Mouse (Mus musculus): ENCODE data around the gene Cep57. TPM values are rescaled to one million over a fixed set of nuclear protein-coding genes. Genes with fewer than 3 reads are reported as not detected.

The Cep57 gene
- polyA plus RNA-seq, 1 experiment from 2014 or later = 36.5 TPM

GRCm38 (mm10) chr9:13847591-13847990, 20.7 kb upstream of the Cep57 start:
- WGBS = 95% methylated on average over 3 of the region's 3 CpGs
- Histone ChIP-seq H3K9me3 (replicated peaks; ENCODE audit: control insufficient read depth, low read length, poor library complexity, severe bottlenecking) (no peaks in the 10 kb centered on the region), H3K36me3 (ENCODE audit: control insufficient read depth, insufficient read depth, low read length) (peaks cover 3% of the 10 kb centered on the region; the same call in 1 of the 2 replicates), H3K27ac (ENCODE audit: low read length) (no peak overlapping the region), H3K4me3 (ENCODE audit: low read depth, low read length) (no peak overlapping the region), H3K27me3 (ENCODE audit: control insufficient read depth, insufficient read depth, low read depth, low read length) (no peaks in the 10 kb centered on the region), H3K4me2 (ENCODE audit: low read length) (no peak overlapping the region), H3K4me1 (ENCODE audit: control insufficient read depth, insufficient read depth, low read length) (no peaks in the 10 kb centered on the region), H3K9ac (ENCODE audit: low read depth, low read length) (no peak overlapping the region)
- no peak for ATAC-seq

DNA sequence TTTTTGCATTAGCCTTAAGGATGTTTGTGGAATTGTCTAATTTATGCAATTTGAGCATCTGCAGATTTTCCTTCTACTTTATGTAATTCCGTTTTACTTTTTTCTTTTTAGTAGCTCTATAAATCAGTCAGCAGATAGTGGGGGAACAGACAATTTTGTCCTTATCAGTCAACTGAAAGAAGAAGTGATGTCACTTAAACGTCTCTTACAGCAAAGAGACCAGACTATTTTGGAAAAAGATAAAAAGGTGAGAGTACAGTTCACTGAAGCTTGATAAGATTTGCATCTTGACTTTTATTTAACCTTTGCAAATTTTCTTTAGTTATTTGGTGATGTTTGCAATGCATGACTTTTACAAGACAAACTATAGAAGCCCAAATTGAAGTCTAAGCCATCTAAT, 9.8 kb upstream of the Cep57 start:
- Histone ChIP-seq H3K27ac (ENCODE audit: low read length) (no peak overlapping the region), H3K9me3 (replicated peaks; ENCODE audit: control insufficient read depth, low read length, poor library complexity, severe bottlenecking) (no peaks in the 10 kb centered on the region), H3K4me2 (ENCODE audit: low read length) (no peak overlapping the region), H3K36me3 (ENCODE audit: control insufficient read depth, insufficient read depth, low read length) (peaks cover 33% of the 10 kb centered on the region), H3K9ac (ENCODE audit: low read depth, low read length) (no peak overlapping the region), H3K27me3 (ENCODE audit: control insufficient read depth, insufficient read depth, low read depth, low read length) (no peaks in the 10 kb centered on the region), H3K4me3 (ENCODE audit: low read depth, low read length) (no peak overlapping the region), H3K4me1 (ENCODE audit: control insufficient read depth, insufficient read depth, low read length) (no peaks in the 10 kb centered on the region)
- ATAC-seq = no peak
- WGBS = 93% methylated on average over 2 of the region's 2 CpGs

DNA sequence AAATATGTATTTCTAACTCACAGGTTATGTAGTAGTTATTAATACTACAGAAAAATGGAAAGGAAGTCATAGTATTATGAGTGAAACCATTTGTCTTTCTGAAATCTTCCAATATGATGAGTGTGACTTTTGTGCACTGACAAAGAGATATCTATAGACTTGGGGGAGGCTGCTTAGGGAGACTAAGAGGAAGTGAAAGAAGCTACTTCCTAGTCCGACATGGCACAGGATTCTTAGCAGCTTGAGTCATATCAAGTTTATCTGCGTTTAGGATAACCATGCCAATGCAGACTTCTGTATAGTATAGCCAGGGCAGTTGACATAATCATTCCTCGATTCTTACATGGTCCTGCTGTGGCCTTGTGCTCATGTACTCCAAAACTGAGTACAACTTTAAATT, 8.3 kb upstream of the Cep57 start:
- no peak overlapping the region for H3K4me2 ChIP-seq (ENCODE audit: low read length)
- ATAC-seq = no peak
- WGBS = 86% methylated on average over 3 of the region's 3 CpGs

DNA sequence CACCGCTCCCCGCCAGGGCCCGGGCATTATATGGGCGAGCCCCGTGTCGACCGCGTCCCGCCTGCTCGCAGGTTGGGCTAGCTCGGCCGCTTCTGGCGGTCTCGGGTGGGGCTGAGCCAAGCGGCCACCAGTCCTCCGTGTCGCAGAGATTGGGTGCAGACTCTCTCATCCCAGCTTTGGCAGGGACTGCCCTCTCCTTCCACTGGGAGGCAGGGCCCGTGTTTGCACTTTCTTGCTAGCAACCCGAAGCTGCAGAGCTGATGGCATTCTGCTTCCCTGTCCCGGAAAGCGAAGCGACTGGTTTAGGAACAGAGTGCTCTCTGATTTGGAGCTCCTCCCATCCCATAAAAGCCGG, 1.2 kb upstream of the Cep57 start:
- H3K4me3 ChIP-seq (ENCODE audit: low read depth, low read length) = peak overlapping the region; percentile 83
- WGBS = under 1% methylated on average over 23 of the region's 23 CpGs
- H3K36me3 ChIP-seq (ENCODE audit: control insufficient read depth, insufficient read depth, low read length) = peaks cover 14% of the 10 kb centered on the region
- peak overlapping the region; percentile 87 for H3K4me2 ChIP-seq (ENCODE audit: low read length)
- H3K4me1 ChIP-seq (ENCODE audit: control insufficient read depth, insufficient read depth, low read length) = peaks cover 23% of the 10 kb centered on the region
- no peaks in the 10 kb centered on the region for H3K27me3 ChIP-seq (ENCODE audit: control insufficient read depth, insufficient read depth, low read depth, low read length)
- ATAC-seq = no peak; the same call in 1 of the 2 replicates
- H3K27ac ChIP-seq (ENCODE audit: low read length) = peak overlapping the region; percentile 98
- H3K9ac ChIP-seq (ENCODE audit: low read depth, low read length) = peak overlapping the region; percentile 93
- no peaks in the 10 kb centered on the region for H3K9me3 ChIP-seq (replicated peaks; ENCODE audit: control insufficient read depth, low read length, poor library complexity, severe bottlenecking)

More for the DNA sequence above, 8.3 kb upstream of the Cep57 start:
- H3K36me3 ChIP-seq (ENCODE audit: control insufficient read depth, insufficient read depth, low read length) = peaks cover 36% of the 10 kb centered on the region
- no peak overlapping the region for H3K27ac ChIP-seq (ENCODE audit: low read length)
- H3K4me1 ChIP-seq (ENCODE audit: control insufficient read depth, insufficient read depth, low read length) = no peaks in the 10 kb centered on the region
- no peak overlapping the region for H3K9ac ChIP-seq (ENCODE audit: low read depth, low read length)
- H3K27me3 ChIP-seq (ENCODE audit: control insufficient read depth, insufficient read depth, low read depth, low read length) = no peaks in the 10 kb centered on the region
- H3K4me3 ChIP-seq (ENCODE audit: low read depth, low read length) = no peak overlapping the region
- H3K9me3 ChIP-seq (replicated peaks; ENCODE audit: control insufficient read depth, low read length, poor library complexity, severe bottlenecking) = no peaks in the 10 kb centered on the region

DNA sequence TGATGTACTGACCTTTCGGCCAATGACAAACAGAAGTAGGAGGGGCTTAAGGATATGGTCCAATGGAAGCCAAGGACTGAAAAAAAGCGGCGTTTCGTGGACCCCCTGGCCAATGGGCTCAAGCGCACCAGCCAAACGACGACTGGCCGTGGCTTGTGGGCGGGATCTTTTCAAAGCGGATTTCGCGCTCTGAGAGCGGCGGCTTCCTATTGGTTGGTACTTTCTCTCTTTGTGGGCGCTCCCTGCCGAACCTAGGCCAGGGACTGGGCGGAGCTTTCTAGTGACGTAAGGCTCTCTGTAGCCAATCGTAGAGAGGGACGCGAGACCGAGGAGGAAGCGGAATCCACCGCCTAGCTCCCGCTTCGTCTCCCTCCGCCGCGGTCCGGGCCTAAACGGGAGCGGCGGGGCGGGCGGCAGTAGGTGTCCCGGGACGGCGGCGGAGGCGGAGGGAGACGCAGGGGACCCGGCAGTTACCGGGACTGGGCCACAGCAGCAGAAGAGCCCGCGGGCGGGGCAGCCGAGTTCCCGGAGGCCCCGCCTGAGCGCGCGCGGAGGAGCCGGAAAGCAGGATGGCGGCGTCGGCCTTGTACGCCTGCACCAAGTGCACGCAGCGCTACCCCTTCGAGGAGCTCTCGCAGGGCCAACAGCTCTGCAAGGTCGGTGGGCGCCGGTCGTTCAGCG, 639 bp upstream of the Cep57 start, which contains the start of gene Fam76b:
TSS of gene Fam76b (plus strand) at position 311 of the 681 bp plus-strand sequence.
- peak within 1 kb of the TSS; percentile 98 for H3K27ac ChIP-seq (ENCODE audit: low read length)
- peaks cover 11% of the 10 kb centered on the region for H3K36me3 ChIP-seq (ENCODE audit: control insufficient read depth, insufficient read depth, low read length)
- H3K4me2 ChIP-seq (ENCODE audit: low read length) = peak within 1 kb of the TSS; percentile 87
- no peaks in the 10 kb centered on the region for H3K9me3 ChIP-seq (replicated peaks; ENCODE audit: control insufficient read depth, low read length, poor library complexity, severe bottlenecking)
- peak; percentile 96 for ATAC-seq
- H3K9ac ChIP-seq (ENCODE audit: low read depth, low read length) = peak within 1 kb of the TSS; percentile 93
- H3K4me3 ChIP-seq (ENCODE audit: low read depth, low read length) = peak within 1 kb of the TSS; percentile 83
- under 1% methylated on average over 54 of the region's 67 CpGs for WGBS
- peaks cover 23% of the 10 kb centered on the region for H3K4me1 ChIP-seq (ENCODE audit: control insufficient read depth, insufficient read depth, low read length)
- H3K27me3 ChIP-seq (ENCODE audit: control insufficient read depth, insufficient read depth, low read depth, low read length) = no peaks in the 10 kb centered on the region

DNA sequence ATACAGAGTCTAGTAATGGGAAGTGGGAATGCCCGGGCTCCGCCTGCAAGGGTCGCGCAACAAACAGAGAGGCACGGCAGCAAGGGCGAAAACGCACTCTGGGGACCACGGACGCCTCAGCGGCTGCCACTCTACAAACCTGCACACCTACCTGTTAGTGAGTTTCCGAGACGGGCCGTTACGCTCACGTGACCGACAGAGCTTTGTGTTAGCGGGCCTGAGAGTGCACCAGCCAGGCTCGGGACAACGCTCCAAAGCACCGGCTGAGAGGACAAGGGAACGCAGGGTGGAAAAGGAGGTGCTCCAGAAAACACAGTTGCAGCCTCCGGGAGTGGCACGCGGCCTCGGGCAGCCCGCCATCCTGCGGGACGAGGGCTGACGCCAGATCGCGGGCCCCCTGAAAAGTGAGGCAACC, 509 bp downstream of the Cep57 start:
- Histone ChIP-seq H3K27me3 (ENCODE audit: control insufficient read depth, insufficient read depth, low read depth, low read length) (no peaks in the 10 kb centered on the region), H3K4me1 (ENCODE audit: control insufficient read depth, insufficient read depth, low read length) (peaks cover 23% of the 10 kb centered on the region), H3K4me3 (ENCODE audit: low read depth, low read length) (peak overlapping the region; percentile 83), H3K27ac (ENCODE audit: low read length) (peak overlapping the region; percentile 97), H3K9ac (ENCODE audit: low read depth, low read length) (peak overlapping the region; percentile 91), H3K36me3 (ENCODE audit: control insufficient read depth, insufficient read depth, low read length) (peaks cover 6% of the 10 kb centered on the region), H3K9me3 (replicated peaks; ENCODE audit: control insufficient read depth, low read length, poor library complexity, severe bottlenecking) (no peaks in the 10 kb centered on the region), H3K4me2 (ENCODE audit: low read length) (peak overlapping the region; percentile 64)
- WGBS = under 1% methylated on average over 31 of the region's 31 CpGs
- ATAC-seq = peak; percentile 15

GRCm38 (mm10) chr9:13825896-13826295, 1.0 kb downstream of the Cep57 start:
- H3K9me3 ChIP-seq (replicated peaks; ENCODE audit: control insufficient read depth, low read length, poor library complexity, severe bottlenecking) = no peaks in the 10 kb centered on the region
- 5% methylated on average over 8 of the region's 8 CpGs for WGBS
- ATAC-seq = no peak
- peak overlapping the region; percentile 91 for H3K9ac ChIP-seq (ENCODE audit: low read depth, low read length)
- H3K27me3 ChIP-seq (ENCODE audit: control insufficient read depth, insufficient read depth, low read depth, low read length) = no peaks in the 10 kb centered on the region
- peak overlapping the region; percentile 64 for H3K4me2 ChIP-seq (ENCODE audit: low read length)
- H3K4me1 ChIP-seq (ENCODE audit: control insufficient read depth, insufficient read depth, low read length) = peaks cover 23% of the 10 kb centered on the region
- peak overlapping the region; percentile 83 for H3K4me3 ChIP-seq (ENCODE audit: low read depth, low read length)
- H3K36me3 ChIP-seq (ENCODE audit: control insufficient read depth, insufficient read depth, low read length) = peaks cover 1% of the 10 kb centered on the region
- peak overlapping the region; percentile 97; the same call in 1 of the 2 replicates for H3K27ac ChIP-seq (ENCODE audit: low read length)

DNA sequence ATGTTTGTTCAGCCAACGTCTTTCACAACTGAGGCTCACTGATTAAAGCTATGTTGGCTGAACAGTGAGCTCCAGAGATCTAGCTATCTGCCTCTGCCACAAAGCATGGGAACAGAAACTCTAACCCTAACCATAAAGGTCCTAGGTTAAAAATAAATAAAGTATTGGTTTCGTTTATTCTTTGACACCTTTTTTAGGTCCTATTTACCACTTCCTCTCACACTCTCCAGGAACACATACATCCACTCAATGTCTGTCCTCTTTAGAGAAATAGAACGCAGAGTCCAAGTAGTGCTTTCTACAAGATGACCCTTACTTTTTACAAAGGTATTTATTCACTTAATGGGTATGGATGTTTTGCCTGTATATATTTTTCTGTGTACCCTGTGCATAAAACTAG, 6.1 kb downstream of the Cep57 start:
- Histone ChIP-seq H3K9me3 (replicated peaks; ENCODE audit: control insufficient read depth, low read length, poor library complexity, severe bottlenecking) (no peaks in the 10 kb centered on the region), H3K4me1 (ENCODE audit: control insufficient read depth, insufficient read depth, low read length) (peaks cover 14% of the 10 kb centered on the region), H3K36me3 (ENCODE audit: control insufficient read depth, insufficient read depth, low read length) (peaks cover 29% of the 10 kb centered on the region), H3K27me3 (ENCODE audit: control insufficient read depth, insufficient read depth, low read depth, low read length) (no peaks in the 10 kb centered on the region), H3K4me3 (ENCODE audit: low read depth, low read length) (no peak overlapping the region), H3K9ac (ENCODE audit: low read depth, low read length) (no peak overlapping the region), H3K27ac (ENCODE audit: low read length) (no peak overlapping the region), H3K4me2 (ENCODE audit: low read length) (no peak overlapping the region)
- 95% methylated on average over 3 of the region's 3 CpGs for WGBS
- no peak for ATAC-seq

DNA sequence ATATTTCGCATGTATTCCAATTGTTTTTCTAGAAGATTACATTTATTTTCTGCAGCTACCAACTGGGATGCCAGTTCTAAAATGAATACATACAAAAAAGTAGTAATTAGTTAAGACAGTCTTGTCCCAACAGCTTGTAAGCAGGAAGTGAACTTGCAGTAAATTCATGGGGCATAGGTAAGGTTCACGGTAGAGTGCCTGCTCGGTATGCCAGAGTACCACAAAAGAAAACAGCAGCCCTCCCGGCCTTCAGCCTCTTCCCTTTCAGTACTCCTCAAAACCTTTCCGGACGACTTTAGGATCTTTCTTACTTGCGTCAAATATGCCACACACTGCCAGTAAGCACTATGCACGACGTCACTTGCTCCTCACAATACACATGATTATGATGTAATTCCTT, 8.5 kb downstream of the Cep57 start:
- Histone ChIP-seq H3K4me2 (ENCODE audit: low read length) (no peak overlapping the region), H3K36me3 (ENCODE audit: control insufficient read depth, insufficient read depth, low read length) (peaks cover 31% of the 10 kb centered on the region), H3K4me3 (ENCODE audit: low read depth, low read length) (no peak overlapping the region), H3K9me3 (replicated peaks; ENCODE audit: control insufficient read depth, low read length, poor library complexity, severe bottlenecking) (no peaks in the 10 kb centered on the region), H3K9ac (ENCODE audit: low read depth, low read length) (no peak overlapping the region), H3K27me3 (ENCODE audit: control insufficient read depth, insufficient read depth, low read depth, low read length) (no peaks in the 10 kb centered on the region), H3K4me1 (ENCODE audit: control insufficient read depth, insufficient read depth, low read length) (no peaks in the 10 kb centered on the region), H3K27ac (ENCODE audit: low read length) (no peak overlapping the region)
- no peak for ATAC-seq
- 86% methylated on average over 9 of the region's 9 CpGs for WGBS

All from midbrain, embryonic 16.5 days (tissue).